Mouse (Mus musculus) adipocyte (in vitro differentiated cells): ENCODE data around the gene Dram1.

ENCODE experiments used
- DNase-seq: peaks from one replicate; pipeline ENCODE4 v3.0.0-alpha.2; 2016; ENCODE audit warnings: low spot score

The Dram1 gene

DNA sequence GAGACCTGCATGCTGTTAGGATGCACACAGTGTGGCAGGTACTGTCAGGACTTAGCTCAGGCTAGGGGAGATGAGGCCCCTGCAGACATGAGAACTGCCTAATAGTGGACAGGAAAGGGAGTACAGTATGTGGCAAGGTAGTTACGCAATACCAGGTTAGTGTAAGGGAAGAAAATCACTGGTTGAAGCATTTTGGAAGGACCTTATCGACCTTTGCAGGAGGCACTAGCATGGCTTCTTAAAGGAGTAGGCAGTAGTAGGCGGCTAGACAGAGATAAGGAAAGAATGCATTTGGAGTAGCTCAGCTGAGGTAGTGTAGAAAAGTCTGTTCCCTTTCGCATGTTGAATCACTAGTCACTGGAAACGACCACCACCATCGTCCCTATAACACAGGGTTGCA is 6.9 kb upstream of the Dram1 start:
- DNase-seq: no peak

DNA sequence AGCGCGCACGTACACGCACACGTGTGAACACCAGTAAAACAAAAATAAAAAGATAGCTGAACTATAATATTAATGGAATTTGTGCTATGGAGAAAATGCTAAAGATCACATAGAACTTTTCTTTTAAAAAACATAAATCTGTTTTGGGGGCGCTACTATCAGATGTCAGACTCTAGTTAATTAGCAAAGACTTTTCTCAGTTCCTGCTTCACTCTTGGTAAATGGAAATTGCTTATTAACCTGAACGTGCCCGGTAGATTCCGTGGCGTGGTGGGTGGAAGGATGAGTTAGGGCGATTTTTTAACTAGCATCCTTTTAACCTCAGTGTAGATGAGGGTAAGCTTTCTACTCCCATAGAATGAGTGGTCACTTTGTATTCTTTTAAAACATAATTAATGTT is 6.4 kb upstream of the Dram1 start:
- no peak for DNase-seq

DNA sequence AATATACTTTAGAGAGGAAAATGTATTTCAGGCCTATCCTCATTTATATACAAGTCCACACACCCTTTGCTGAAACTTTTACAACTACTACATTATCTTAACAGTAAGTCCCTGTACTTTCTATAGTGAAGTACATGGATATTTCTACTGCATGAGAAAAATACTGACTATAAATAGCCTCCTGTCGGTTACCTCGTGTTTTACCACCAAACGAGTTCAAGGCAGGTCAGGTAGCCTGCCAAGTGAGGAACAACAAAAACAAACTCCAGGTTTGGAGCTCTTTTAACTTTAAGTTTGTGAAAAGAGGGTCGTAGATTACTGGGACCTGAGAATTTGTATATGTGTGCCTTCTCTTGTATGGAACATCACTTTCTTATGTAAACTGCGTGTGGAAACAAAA is 5.2 kb upstream of the Dram1 start:
- DNase-seq: no peak

GRCm38 (mm10) chr10:88383479-88383878 is 4.6 kb upstream of the Dram1 start:
- no peak for DNase-seq

GRCm38 (mm10) chr10:88382009-88382408 is 3.1 kb upstream of the Dram1 start:
- DNase-seq: no peak

- no peak for DNase-seq
Observed at GRCm38 (mm10) chr10:88381286-88381685, 2.4 kb upstream of the Dram1 start.

DNA sequence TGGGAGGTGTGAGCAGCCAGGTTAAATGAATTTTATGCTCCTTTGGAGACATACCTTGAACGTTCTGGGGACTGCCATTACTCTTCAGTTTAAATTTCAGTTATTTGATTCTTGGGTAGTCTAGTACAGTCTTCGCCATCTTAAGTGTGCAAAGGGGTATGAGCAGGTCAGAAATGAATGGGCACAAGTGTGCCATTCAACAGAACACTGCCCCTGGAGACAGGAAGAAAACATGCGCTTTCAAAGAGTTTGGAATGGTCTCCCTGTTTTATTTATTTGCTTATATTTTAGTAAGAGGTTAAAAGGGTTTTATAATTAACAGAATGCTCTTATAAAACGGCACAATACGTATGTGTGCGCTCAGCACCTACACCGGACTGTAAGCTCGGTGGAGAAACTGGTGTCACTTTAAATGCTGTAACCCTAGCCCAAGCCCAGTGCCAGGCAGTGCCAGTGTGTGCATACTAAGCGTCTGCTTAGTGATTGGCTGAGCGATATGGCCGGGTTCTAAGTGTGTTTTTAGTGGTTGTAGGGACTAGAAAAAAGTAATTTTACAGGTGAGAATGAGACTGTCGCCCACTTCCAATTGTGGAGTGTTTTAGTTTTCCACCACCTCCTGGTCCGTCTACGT is 1.7 kb upstream of the Dram1 start:
- no peak for DNase-seq

DNA sequence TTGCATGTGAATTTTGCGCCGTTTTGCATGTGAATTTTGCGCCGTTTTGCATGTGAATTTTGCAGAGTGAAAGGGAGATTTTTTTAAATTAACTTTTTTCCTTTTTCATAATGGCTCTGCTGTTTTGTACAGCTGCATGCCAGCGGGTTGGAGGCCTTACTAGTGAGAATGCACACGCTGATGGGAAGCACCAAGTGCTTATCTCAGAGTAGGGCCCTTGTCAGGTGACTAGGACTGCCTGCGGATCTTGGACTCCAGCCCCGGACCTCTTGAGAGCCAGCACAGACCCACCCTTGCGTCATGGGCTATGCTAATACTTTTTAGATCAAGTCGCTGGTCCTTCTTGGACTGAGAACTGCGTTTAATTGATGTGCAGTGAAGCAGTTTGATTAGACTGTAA is 1.1 kb upstream of the Dram1 start:
- DNase-seq: no peak

GRCm38 (mm10) chr10:88377666-88378065 is 1.2 kb downstream of the Dram1 start:
- no peak for DNase-seq

- peak; percentile 95 for DNase-seq
Observed at GRCm38 (mm10) chr10:88376770-88377169, 2.1 kb downstream of the Dram1 start.

- no peak for DNase-seq
Observed at GRCm38 (mm10) chr10:88374984-88375383, 3.9 kb downstream of the Dram1 start.

GRCm38 (mm10) chr10:88372945-88373344 is 5.9 kb downstream of the Dram1 start:
- peak; percentile 45 for DNase-seq

DNA sequence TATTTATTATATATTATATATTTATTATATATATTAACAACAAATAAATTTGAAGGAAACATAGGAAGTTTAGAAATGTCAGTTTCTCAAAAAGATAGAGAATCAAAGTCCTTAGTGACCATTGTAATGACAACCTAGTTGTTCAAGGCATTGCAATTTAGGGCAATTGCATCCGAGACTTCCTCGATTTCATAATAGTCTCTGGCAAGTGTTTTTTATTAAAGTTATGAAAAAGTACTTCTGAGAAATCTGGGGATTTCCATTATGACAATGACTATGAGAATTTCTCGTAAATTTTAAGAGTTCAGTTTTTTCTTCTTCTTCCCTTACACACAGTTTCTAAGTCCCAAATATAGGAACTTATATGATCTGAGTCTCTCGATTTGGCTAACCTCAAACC is 6.4 kb downstream of the Dram1 start:
- peak; percentile 76 for DNase-seq

GRCm38 (mm10) chr10:88371793-88372192 is 7.1 kb downstream of the Dram1 start:
- DNase-seq: peak; percentile 47

- no peak for DNase-seq
Observed at GRCm38 (mm10) chr10:88369233-88369632, 9.6 kb downstream of the Dram1 start.

GRCm38 (mm10) chr10:88364221-88364620 is 14.7 kb downstream of the Dram1 start:
- DNase-seq: peak; percentile 91

DNA sequence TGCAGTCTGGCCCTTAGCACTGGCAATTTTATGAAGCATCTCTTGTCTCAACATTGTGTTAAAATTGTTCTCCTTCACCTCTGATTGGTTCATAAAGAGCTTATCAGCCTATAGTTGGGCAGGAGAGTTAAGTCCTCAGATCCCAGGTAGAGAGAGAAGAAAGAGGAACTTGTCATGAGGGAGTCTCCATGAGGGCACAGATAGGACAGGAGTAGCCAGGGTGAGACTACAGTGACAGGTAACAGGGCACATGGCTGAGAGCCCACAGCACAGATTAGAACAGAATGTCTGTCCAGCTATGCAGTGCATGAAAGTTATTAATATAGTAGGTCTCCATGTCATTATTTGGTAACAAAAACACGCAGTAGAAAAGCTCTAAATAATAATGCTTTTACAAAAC is 16.7 kb downstream of the Dram1 start:
- no peak for DNase-seq

DNA sequence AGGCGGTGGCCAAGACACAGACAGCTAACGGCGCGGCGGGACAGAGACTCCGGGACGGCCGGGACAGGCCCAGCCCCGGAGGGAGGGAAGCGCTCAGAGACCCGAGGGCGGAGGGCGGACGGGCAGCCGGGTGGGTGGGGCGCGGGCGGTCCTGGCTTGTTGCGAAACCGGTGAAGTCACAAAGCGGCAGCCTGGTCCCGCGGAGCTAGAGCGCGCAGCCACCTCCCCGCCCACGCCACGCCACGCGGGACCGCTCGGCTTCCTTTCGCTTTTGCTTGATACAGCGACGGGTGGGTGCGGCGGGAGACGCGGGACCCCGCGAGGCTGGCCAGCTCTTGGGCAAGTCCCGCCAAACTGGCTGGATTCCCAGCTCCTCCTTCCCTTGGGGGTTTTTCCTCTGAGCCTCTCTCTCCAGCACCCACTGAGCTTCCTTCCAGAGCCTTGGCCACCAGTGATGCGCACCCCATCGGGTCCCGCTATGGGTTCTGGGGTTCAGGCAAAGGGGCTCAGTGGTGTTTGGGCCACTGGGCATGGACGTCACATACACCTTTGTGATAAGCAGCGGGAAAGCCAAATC is 21.8 kb downstream of the Dram1 start:
- DNase-seq: peak; percentile 86

- no peak for DNase-seq
Observed at GRCm38 (mm10) chr10:88356114-88356982, 22.5 kb downstream of the Dram1 start.

DNA sequence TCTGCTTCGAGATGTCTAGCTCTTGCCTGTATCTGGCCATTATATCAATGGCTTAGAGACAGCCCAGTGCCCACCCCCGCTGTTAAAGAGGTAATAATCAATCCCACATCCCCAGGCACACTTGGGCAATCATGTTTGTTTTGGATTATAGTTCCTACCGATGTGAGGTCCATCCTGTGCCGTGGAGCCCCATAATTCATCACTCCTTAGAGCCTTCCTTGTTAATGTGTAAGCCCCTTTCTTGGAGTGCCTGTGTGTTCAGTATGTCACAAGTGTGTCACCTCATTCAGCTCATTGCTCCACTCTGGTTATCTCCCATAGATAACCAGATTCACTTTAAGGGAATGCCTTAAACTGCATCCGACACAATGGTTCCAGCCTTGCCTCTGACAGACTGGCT is 24.3 kb downstream of the Dram1 start:
- no peak for DNase-seq

DNA sequence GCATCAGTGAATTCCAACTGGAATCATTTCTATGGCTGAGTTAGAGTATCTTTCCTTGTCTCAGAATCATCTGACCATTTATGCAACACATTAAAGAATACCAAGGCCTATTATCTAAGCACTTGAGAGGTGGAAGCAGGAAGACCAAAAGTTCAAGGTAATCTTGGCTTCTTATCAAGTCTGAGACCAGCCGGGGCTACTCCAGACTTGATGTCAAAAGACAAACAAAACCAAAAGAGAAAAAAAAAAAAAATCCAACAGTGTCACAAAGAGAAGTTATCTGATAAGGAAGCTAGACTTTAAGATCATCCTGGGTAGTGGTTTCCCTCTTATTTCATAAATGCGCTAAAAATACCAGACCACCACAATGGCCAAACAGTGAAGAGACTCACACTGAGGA is 26.3 kb downstream of the Dram1 start:
- no peak for DNase-seq

- DNase-seq: no peak
Observed at GRCm38 (mm10) chr10:88351411-88352103, 27.3 kb downstream of the Dram1 start.

GRCm38 (mm10) chr10:88350687-88351086 is 28.2 kb downstream of the Dram1 start:
- DNase-seq: peak; percentile 52
